Mouse (Mus musculus) cortical plate, adult 2 months (tissue): Measurements from ENCODE around the gene Vwa2.

Source experiments
- CTCF ChIP-seq: fragments of 200-500 bp; IDR thresholded peaks from 2 replicates; pipeline ENCODE4 v1.5.1; 2011; ENCODE audit warnings: mild to moderate bottlenecking, control low read depth, low read length; ENCODE audit not compliant: insufficient read depth; ENCODE audit errors: extremely low read depth
- POLR2A ChIP-seq: fragments of 200-500 bp; IDR thresholded peaks from 2 replicates; pipeline ENCODE4 v1.6.1; 2011; ENCODE audit warnings: mild to moderate bottlenecking, low read length, control low read depth; ENCODE audit not compliant: insufficient read depth; ENCODE audit errors: extremely low read depth

DNA sequence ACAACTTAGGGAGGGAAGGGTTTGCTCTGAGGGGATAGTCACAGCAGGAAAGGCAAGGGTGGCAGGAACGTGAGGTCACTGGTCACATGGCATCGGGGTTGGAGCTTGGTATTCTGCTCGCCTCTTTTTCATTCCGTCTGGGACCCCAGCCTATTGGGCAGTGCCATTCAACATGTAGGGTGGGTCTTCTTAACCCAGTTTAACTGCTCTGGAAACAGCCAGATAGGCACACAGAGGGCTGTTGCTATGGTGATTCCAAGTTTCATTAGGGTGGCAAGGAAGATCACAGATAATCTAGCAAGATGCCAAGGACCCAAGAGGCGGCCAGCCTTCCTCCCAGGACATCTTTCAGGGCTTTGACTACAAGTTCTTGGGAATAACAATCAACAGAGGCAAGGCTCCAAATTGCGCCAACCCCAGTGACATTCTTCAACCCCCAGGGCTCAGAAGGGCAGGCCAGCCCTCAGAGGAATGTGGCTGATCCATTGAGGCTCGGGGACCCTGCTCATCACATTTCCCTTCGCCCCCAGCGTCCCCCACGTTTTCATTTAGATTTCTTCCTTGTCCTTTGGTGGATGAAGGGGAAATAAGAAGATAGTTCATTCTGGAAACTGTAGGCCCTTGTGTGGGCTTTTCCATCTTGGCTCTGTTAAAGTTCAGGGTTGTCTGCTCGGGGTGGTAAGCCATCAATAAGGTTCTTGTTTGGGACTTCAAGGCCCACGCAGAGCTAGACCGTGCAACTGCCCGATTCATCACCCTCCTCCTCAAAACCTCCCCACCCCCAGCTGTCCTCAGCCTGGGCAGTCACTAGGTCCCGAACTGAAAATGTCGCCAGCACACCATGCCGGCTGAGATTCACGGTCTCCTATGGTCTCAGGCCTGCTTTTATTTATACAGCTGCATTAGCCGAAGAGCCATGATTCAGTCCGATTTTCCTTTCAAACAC, 81.8 kb downstream of the Vwa2 start:
- TF ChIP-seq CTCF (no peak), POLR2A (no peak)
